Mouse (Mus musculus) lung, embryonic 15.5 days (tissue): ENCODE data around the gene Kcnk3. TPM values are rescaled to one million over a fixed set of nuclear protein-coding genes. Genes with fewer than 3 reads are reported as not detected.

Experiments
- ATAC-seq: fragments of 200-750 bp; cut with Nextera tagmentation; 2 replicates; pipeline ENCODE4 v1.8.0; 2017; ENCODE audit warnings: moderate number of reproducible peaks, borderline replicate concordance; ENCODE audit not compliant: low FRiP score, low TSS enrichment; ENCODE audit errors: extremely low read depth
- H3K27ac ChIP-seq: fragments of 300-500 bp; sonication (generic); 2 replicates; pipeline ENCODE4 v1.5.1; 2015; ENCODE audit warnings: moderate library complexity, mild to moderate bottlenecking, inconsistent platforms
- H3K27me3 ChIP-seq: fragments of 300-500 bp; sonication (generic); 2 replicates; pipeline ENCODE4 v1.6.1; 2015; ENCODE audit warnings: inconsistent platforms
- H3K36me3 ChIP-seq: fragments of 300-500 bp; sonication (generic); 2 replicates; pipeline ENCODE4 v1.6.1; 2015; ENCODE audit warnings: inconsistent platforms
- H3K4me1 ChIP-seq: fragments of 300-500 bp; sonication (generic); 2 replicates; pipeline ENCODE4 v1.6.1; 2015; ENCODE audit warnings: inconsistent platforms
- H3K4me2 ChIP-seq: fragments of 300-500 bp; sonication (generic); 2 replicates; pipeline ENCODE4 v1.6.1; 2015; ENCODE audit warnings: inconsistent platforms, mild to moderate bottlenecking, moderate library complexity
- H3K4me3 ChIP-seq: fragments of 300-500 bp; sonication (generic); 2 replicates; pipeline ENCODE4 v1.5.1; 2015; ENCODE audit warnings: mild to moderate bottlenecking, inconsistent platforms
- H3K9ac ChIP-seq: fragments of 300-500 bp; sonication (generic); 2 replicates; pipeline ENCODE4 v1.6.1; 2015; ENCODE audit warnings: inconsistent platforms
- H3K9me3 ChIP-seq: fragments of 300-500 bp; sonication (generic); 2 replicates; pipeline ENCODE4 v1.6.1; 2016; ENCODE audit warnings: inconsistent platforms
- WGBS: fragments of 180-500 bp; shearing (Covaris S2); methylation state at CpG from one replicate; pipeline ENCODE4 v1.1.7; 2015; 5-methylcytosine and 5-hydroxymethylcytosine counted together
- microRNA-seq: library from miRNA; unstranded; fragments of <30 nt; microRNA quantifications from one replicate; pipeline ENCODE4, GENCODE M21; 2016
- polyA plus RNA-seq: library from polyadenylated mRNA; unstranded; fragments of >200 nt; fragmentation: Nextera tagmentation; extraction: Ambion mirVana; gene quantifications from 2 replicates; pipeline ENCODE4 v1.2.1, GENCODE M21; 2015

Gene Kcnk3
- polyA plus RNA-seq, 1 experiment from 2014 or later, result 23.1 TPM

DNA sequence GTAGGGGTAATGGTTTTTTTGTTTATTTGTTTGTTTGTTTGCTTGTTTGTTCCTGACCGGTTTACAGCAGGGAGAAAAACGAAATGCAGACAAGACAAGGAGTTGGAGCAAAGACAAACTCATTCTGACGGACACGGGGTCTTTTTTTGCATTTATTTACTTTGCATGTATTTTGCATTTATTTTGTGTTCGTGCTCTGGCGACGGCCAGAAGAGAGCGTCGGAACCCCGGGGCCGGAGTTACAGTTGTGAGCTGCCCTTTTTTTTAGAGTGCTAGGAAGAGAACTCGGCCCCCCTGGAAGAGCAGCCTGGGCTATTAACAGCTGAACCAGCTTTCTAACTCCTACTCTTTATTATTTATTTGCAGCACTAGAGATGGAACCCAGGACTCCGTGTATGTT is 79.2 kb downstream of the Kcnk3 start:
- peak overlapping the region; percentile 64 for H3K4me2 ChIP-seq
- H3K9me3 ChIP-seq, result no peaks in the 10 kb centered on the region
- H3K4me1 ChIP-seq, result peaks cover 24% of the 10 kb centered on the region
- H3K27ac ChIP-seq, result peak overlapping the region; percentile 78
- H3K9ac ChIP-seq, result peak overlapping the region; percentile 79
- WGBS, result under 1% methylated on average over 13 of the region's 13 CpGs
- H3K27me3 ChIP-seq, result no peaks in the 10 kb centered on the region
- peak overlapping the region; percentile 79 for H3K4me3 ChIP-seq
- no peak for ATAC-seq
- H3K36me3 ChIP-seq, result peaks cover 28% of the 10 kb centered on the region

GRCm38 (mm10) chr5:30667686-30668085 is 79.7 kb downstream of the Kcnk3 start:
- ATAC-seq, result no peak
- peak overlapping the region; percentile 79 for H3K4me3 ChIP-seq
- no peaks in the 10 kb centered on the region for H3K9me3 ChIP-seq
- peak overlapping the region; percentile 64 for H3K4me2 ChIP-seq
- 4% methylated on average over 3 of the region's 3 CpGs for WGBS
- peak overlapping the region; percentile 79 for H3K9ac ChIP-seq
- no peaks in the 10 kb centered on the region for H3K27me3 ChIP-seq
- peaks cover 33% of the 10 kb centered on the region for H3K36me3 ChIP-seq
- no peak overlapping the region for H3K27ac ChIP-seq
- H3K4me1 ChIP-seq, result peaks cover 24% of the 10 kb centered on the region

- H3K4me3 ChIP-seq, result peak overlapping the region; percentile 79
- H3K36me3 ChIP-seq, result peaks cover 44% of the 10 kb centered on the region
- H3K27me3 ChIP-seq, result no peaks in the 10 kb centered on the region
- no peak overlapping the region for H3K9ac ChIP-seq
- peaks cover 24% of the 10 kb centered on the region for H3K4me1 ChIP-seq
- WGBS, result 84% methylated on average over 9 of the region's 9 CpGs
- H3K4me2 ChIP-seq, result peak overlapping the region; percentile 64
- no peak for ATAC-seq
- no peak overlapping the region for H3K27ac ChIP-seq
- H3K9me3 ChIP-seq, result no peaks in the 10 kb centered on the region
Measured at GRCm38 (mm10) chr5:30668637-30669495, 80.9 kb downstream of the Kcnk3 start.

GRCm38 (mm10) chr5:30669496-30669830 is 81.5 kb downstream of the Kcnk3 start:
- peaks cover 50% of the 10 kb centered on the region for H3K36me3 ChIP-seq
- H3K9ac ChIP-seq, result no peak overlapping the region
- no peaks in the 10 kb centered on the region for H3K27me3 ChIP-seq
- H3K27ac ChIP-seq, result no peak overlapping the region
- H3K9me3 ChIP-seq, result no peaks in the 10 kb centered on the region
- peaks cover 24% of the 10 kb centered on the region for H3K4me1 ChIP-seq
- 66% methylated on average over 3 of the region's 3 CpGs for WGBS
- H3K4me2 ChIP-seq, result no peak overlapping the region
- ATAC-seq, result no peak
- H3K4me3 ChIP-seq, result no peak overlapping the region

GRCm38 (mm10) chr5:30670091-30670490 is 82.1 kb downstream of the Kcnk3 start:
- WGBS, result 88% methylated on average over 7 of the region's 7 CpGs
- no peak overlapping the region for H3K27ac ChIP-seq
- ATAC-seq, result no peak
- peaks cover 24% of the 10 kb centered on the region for H3K4me1 ChIP-seq
- H3K36me3 ChIP-seq, result peaks cover 54% of the 10 kb centered on the region
- H3K9ac ChIP-seq, result no peak overlapping the region
- no peak overlapping the region for H3K4me3 ChIP-seq
- H3K4me2 ChIP-seq, result no peak overlapping the region
- no peaks in the 10 kb centered on the region for H3K9me3 ChIP-seq
- H3K27me3 ChIP-seq, result no peaks in the 10 kb centered on the region

DNA sequence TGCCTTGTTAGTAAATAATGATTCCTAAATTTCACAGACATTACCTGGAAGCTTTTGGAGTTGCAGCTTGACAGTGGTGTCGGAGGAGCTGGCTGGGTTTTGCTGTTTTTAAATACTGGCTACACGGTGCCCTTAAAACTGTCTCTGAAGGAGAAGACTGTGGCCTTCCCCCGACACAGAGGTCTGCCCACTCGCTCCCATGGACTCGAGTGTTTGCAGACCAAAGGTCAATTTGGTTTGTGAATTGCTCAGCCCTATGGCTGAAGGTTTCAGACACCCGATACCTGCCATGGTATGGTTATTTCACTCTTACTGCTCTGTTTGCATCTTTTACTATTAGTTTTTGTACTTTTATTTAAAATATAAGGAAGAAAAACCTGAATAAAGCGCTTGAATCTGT is 86.0 kb downstream of the Kcnk3 start:
- peaks cover 72% of the 10 kb centered on the region for H3K36me3 ChIP-seq
- no peak overlapping the region for H3K4me3 ChIP-seq
- H3K9ac ChIP-seq, result no peak overlapping the region
- ATAC-seq, result no peak
- no peaks in the 10 kb centered on the region for H3K9me3 ChIP-seq
- WGBS, result 54% methylated on average over 7 of the region's 7 CpGs
- H3K4me2 ChIP-seq, result no peak overlapping the region
- no peak overlapping the region for H3K27ac ChIP-seq
- peaks cover 7% of the 10 kb centered on the region for H3K4me1 ChIP-seq
- no peaks in the 10 kb centered on the region for H3K27me3 ChIP-seq

Small RNAs within 50 kb of the gene (microRNA-seq; reads per million reads assigned to microRNA genes)
- not detected for gene Mir5625

Other genes with a start within 250 kb of the Kcnk3 start
- 0.81 TPM in 2 replicates for gene Otof, start 126.2 kb upstream of the Kcnk3 start, polyA plus RNA-seq
- 2.0 and 2.7 TPM in 2 replicates for gene 1700001C02Rik, start 122.1 kb upstream of the Kcnk3 start, polyA plus RNA-seq
- 0.26 TPM in 1 of 2 replicates, not detected in the other for gene Cib4, start 42.3 kb upstream of the Kcnk3 start, polyA plus RNA-seq
- 26.1 and 28.6 TPM in 2 replicates for gene Slc35f6, start 59.8 kb downstream of the Kcnk3 start, polyA plus RNA-seq
- gene Cenpa, start 78.6 kb downstream of the Kcnk3 start, polyA plus RNA-seq, result 332 and 343 TPM in 2 replicates
- gene Dpysl5, start 123.4 kb downstream of the Kcnk3 start, polyA plus RNA-seq, result 4.8 and 5.3 TPM in 2 replicates
- gene Mapre3, start 226.5 kb downstream of the Kcnk3 start, polyA plus RNA-seq, result 19.4 and 21.7 TPM in 2 replicates